Mouse (Mus musculus): ENCODE data around the gene Ankrd55. TPM values are rescaled to one million over a fixed set of nuclear protein-coding genes. Genes with fewer than 3 reads are reported as not detected.

Ankrd55 gene
- polyA plus RNA-seq, 1 experiment from 2014 or later, result 0.07 TPM

- no peaks in the 10 kb centered on the region for H3K9me3 ChIP-seq
- H3K36me3 ChIP-seq, result no peaks in the 10 kb centered on the region
- no peak overlapping the region for H3K4me3 ChIP-seq
- no peak for ATAC-seq (ENCODE audit: extremely low read depth, insufficient number of reproducible peaks, low FRiP score, low TSS enrichment)
- peak overlapping the region; percentile 41; the same call in 1 of the 2 replicates for H3K27ac ChIP-seq (replicated peaks)
- no peak overlapping the region for H3K4me2 ChIP-seq
- H3K27me3 ChIP-seq (replicated peaks), result no peaks in the 10 kb centered on the region
- WGBS, result 50% methylated on average over 3 of the region's 3 CpGs
- no peak overlapping the region for H3K9ac ChIP-seq
- H3K4me1 ChIP-seq, result peaks cover 21% of the 10 kb centered on the region
Observed at GRCm38 (mm10) chr13:112382956-112383355, 94.7 kb downstream of the Ankrd55 start.

DNA sequence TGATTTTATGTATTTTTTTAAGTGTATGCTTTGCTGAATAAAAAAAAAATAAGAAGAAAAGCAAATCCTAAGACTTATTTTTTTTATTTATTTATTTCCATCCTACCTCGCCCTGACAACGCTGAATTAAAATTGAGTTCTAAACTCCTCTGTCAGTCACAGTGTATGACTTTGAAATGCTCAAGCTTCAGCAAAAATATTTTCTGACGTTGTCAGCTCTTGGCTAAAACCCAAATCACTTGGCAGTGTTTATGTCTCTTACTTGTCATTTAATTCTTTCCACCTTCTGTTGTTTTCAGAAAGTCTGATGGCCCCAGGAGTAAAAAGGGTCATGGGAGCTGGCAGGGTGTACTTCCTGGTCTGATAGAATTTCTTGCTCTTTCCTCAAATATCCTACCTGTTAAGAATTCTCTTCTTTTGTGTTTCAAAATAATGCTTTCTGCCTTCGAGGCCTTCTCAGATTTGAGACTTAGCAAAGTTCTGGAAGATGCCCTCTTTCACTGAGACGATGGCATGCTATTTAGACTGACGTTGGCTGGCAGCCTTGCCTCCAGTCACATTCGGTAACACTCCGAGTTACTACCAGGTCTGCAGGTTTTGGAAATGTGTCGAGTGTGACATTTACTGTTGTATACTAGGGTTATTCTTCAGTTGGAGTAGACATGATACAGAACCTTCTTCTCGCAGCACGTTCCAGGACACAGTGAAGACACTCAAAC, 95.8 kb downstream of the Ankrd55 start:
- no peak overlapping the region for H3K4me3 ChIP-seq
- peak overlapping the region; percentile 34; the same call in 1 of the 2 replicates for H3K27ac ChIP-seq (replicated peaks)
- H3K36me3 ChIP-seq, result no peaks in the 10 kb centered on the region
- H3K9me3 ChIP-seq, result no peaks in the 10 kb centered on the region
- peaks cover 21% of the 10 kb centered on the region for H3K4me1 ChIP-seq
- no peaks in the 10 kb centered on the region for H3K27me3 ChIP-seq (replicated peaks)
- no peak for ATAC-seq (ENCODE audit: extremely low read depth, insufficient number of reproducible peaks, low FRiP score, low TSS enrichment)
- no peak overlapping the region for H3K4me2 ChIP-seq
- H3K9ac ChIP-seq, result no peak overlapping the region
- WGBS, result 67% methylated on average over 11 of the region's 11 CpGs

GRCm38 (mm10) chr13:112385040-112385439, 96.8 kb downstream of the Ankrd55 start:
- Histone ChIP-seq H3K9me3 (no peaks in the 10 kb centered on the region), H3K4me2 (no peak overlapping the region), H3K9ac (no peak overlapping the region), H3K36me3 (no peaks in the 10 kb centered on the region), H3K27ac (replicated peaks) (no peak overlapping the region), H3K4me1 (peaks cover 21% of the 10 kb centered on the region), H3K27me3 (replicated peaks) (no peaks in the 10 kb centered on the region), H3K4me3 (no peak overlapping the region)
- ATAC-seq (ENCODE audit: extremely low read depth, insufficient number of reproducible peaks, low FRiP score, low TSS enrichment), result no peak
- 86% methylated on average over 9 of the region's 9 CpGs for WGBS

DNA sequence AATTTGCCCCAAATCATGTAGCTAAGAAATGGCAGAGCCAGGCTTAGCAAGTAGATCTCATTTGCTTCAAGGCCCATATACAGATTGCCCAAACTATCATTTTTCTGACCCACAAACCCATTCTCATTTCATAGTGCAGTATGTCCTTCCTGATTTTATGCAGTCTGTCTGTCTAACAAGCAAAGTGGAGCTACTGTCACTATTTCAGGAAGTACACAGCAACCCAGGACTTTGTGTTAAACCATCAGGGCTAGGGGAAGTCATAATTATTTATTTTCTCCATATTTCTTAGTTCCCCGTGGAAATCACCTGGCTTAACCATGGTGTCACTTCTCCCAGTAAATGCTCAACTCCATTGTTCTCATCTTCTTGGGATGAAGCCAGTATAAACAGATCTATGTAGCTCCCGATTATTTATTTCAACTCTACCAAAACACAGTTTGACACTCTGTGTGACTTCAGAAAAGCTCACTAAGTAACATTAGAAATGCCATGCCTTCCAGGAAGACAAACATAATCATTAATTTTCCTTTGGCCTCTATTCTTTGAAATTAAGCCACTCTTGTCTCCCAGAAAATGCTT, 98.3 kb downstream of the Ankrd55 start:
- Histone ChIP-seq H3K4me2 (no peak overlapping the region), H3K27ac (replicated peaks) (no peak overlapping the region), H3K27me3 (replicated peaks) (no peaks in the 10 kb centered on the region), H3K36me3 (no peaks in the 10 kb centered on the region), H3K9me3 (no peaks in the 10 kb centered on the region), H3K9ac (no peak overlapping the region), H3K4me3 (no peak overlapping the region), H3K4me1 (peaks cover 21% of the 10 kb centered on the region)
- 64% methylated on average over 2 of the region's 2 CpGs for whole genome bisulfite sequencing
- ATAC-seq (ENCODE audit: extremely low read depth, insufficient number of reproducible peaks, low FRiP score, low TSS enrichment), result no peak

- H3K27ac ChIP-seq (replicated peaks), result no peak overlapping the region
- no peak overlapping the region for H3K4me3 ChIP-seq
- H3K9ac ChIP-seq, result no peak overlapping the region
- no peaks in the 10 kb centered on the region for H3K36me3 ChIP-seq
- H3K4me1 ChIP-seq, result peaks cover 21% of the 10 kb centered on the region
- no peak for ATAC-seq (ENCODE audit: extremely low read depth, insufficient number of reproducible peaks, low FRiP score, low TSS enrichment)
- H3K27me3 ChIP-seq (replicated peaks), result no peaks in the 10 kb centered on the region
- 78% methylated on average over 5 of the region's 5 CpGs for WGBS
- H3K9me3 ChIP-seq, result no peaks in the 10 kb centered on the region
- no peak overlapping the region for H3K4me2 ChIP-seq
Observed at GRCm38 (mm10) chr13:112387279-112387678, 99.0 kb downstream of the Ankrd55 start.

- H3K4me1 ChIP-seq, result peaks cover 13% of the 10 kb centered on the region
Observed at GRCm38 (mm10) chr13:112388176-112388575, 99.9 kb downstream of the Ankrd55 start.

DNA sequence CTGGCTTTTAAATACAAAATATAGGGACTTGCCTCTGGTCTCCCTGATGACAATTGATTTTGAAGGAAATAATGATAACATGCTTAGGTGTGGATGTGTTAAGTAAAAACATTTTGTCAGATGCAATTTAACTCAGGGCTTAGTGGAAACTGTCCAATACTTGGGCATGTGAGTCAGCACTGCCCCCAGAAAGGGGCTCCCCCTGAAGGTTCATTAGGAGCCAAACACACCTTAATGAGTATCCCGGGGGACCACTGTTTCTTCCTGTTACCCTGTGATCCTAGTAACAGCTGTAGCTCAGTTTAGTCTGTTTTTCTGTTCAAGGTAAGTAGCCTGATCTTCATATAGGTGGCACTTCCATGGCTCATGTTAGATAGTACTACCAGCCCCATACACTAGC, 102.0 kb downstream of the Ankrd55 start:
- no peak overlapping the region for H3K4me3 ChIP-seq
- H3K4me1 ChIP-seq, result no peaks in the 10 kb centered on the region
- 84% methylated on average over 1 of the region's 1 CpGs for WGBS
- no peaks in the 10 kb centered on the region for H3K36me3 ChIP-seq
- H3K27ac ChIP-seq (replicated peaks), result no peak overlapping the region
- no peak for ATAC-seq (ENCODE audit: extremely low read depth, insufficient number of reproducible peaks, low FRiP score, low TSS enrichment)
- H3K9ac ChIP-seq, result no peak overlapping the region
- H3K4me2 ChIP-seq, result no peak overlapping the region
- no peaks in the 10 kb centered on the region for H3K27me3 ChIP-seq (replicated peaks)
- H3K9me3 ChIP-seq, result no peaks in the 10 kb centered on the region

More at GRCm38 (mm10) chr13:112388176-112388575, 99.9 kb downstream of the Ankrd55 start:
- ATAC-seq (ENCODE audit: extremely low read depth, insufficient number of reproducible peaks, low FRiP score, low TSS enrichment), result no peak
- H3K4me3 ChIP-seq, result no peak overlapping the region
- H3K27ac ChIP-seq (replicated peaks), result no peak overlapping the region
- no peak overlapping the region for H3K4me2 ChIP-seq
- H3K9me3 ChIP-seq, result no peaks in the 10 kb centered on the region
- H3K36me3 ChIP-seq, result no peaks in the 10 kb centered on the region
- WGBS, result 78% methylated on average over 3 of the region's 3 CpGs
- H3K27me3 ChIP-seq (replicated peaks), result no peaks in the 10 kb centered on the region
- H3K9ac ChIP-seq, result no peak overlapping the region

DNA sequence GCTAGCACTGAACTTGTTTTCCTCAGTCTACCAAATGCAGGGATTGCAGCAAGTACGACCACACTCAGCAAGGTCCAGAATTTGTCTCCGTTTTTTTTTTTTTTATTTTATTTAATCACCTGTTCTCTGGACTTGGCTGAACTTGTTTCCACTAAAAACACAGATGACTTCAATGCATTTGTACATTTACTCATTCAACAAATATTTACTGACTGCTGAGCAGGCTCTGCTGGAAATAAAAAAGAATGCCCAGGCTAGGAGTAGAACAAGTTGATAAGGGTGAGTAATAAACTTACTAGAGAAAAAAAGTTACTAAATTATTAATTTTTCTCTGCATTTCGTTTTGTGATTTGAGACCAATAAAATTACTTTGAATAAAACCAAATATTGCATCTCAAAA, 103.1 kb downstream of the Ankrd55 start:
- H3K9me3 ChIP-seq, result no peaks in the 10 kb centered on the region
- WGBS, result 67% methylated on average over 3 of the region's 3 CpGs
- H3K27ac ChIP-seq (replicated peaks), result no peak overlapping the region
- H3K4me2 ChIP-seq, result no peak overlapping the region
- H3K27me3 ChIP-seq (replicated peaks), result no peaks in the 10 kb centered on the region
- no peak overlapping the region for H3K9ac ChIP-seq
- no peak overlapping the region for H3K4me3 ChIP-seq
- no peaks in the 10 kb centered on the region for H3K36me3 ChIP-seq
- H3K4me1 ChIP-seq, result peaks cover 7% of the 10 kb centered on the region
- no peak for ATAC-seq (ENCODE audit: extremely low read depth, insufficient number of reproducible peaks, low FRiP score, low TSS enrichment)

- Histone ChIP-seq H3K36me3 (no peaks in the 10 kb centered on the region), H3K4me2 (no peak overlapping the region), H3K4me1 (peaks cover 20% of the 10 kb centered on the region), H3K9me3 (no peaks in the 10 kb centered on the region), H3K4me3 (no peak overlapping the region), H3K9ac (no peak overlapping the region), H3K27ac (replicated peaks) (no peak overlapping the region), H3K27me3 (replicated peaks) (no peaks in the 10 kb centered on the region)
- no peak for ATAC-seq (ENCODE audit: extremely low read depth, insufficient number of reproducible peaks, low FRiP score, low TSS enrichment)
- WGBS, result 86% methylated on average over 2 of the region's 2 CpGs
Observed at GRCm38 (mm10) chr13:112393356-112393755, 105.1 kb downstream of the Ankrd55 start.

GRCm38 (mm10) chr13:112394271-112394670, 106.0 kb downstream of the Ankrd55 start:
- Histone ChIP-seq H3K27me3 (replicated peaks) (no peaks in the 10 kb centered on the region), H3K4me2 (no peak overlapping the region), H3K36me3 (no peaks in the 10 kb centered on the region), H3K27ac (replicated peaks) (no peak overlapping the region), H3K9ac (no peak overlapping the region), H3K9me3 (no peaks in the 10 kb centered on the region), H3K4me3 (no peak overlapping the region), H3K4me1 (peaks cover 23% of the 10 kb centered on the region)
- ATAC-seq (ENCODE audit: extremely low read depth, insufficient number of reproducible peaks, low FRiP score, low TSS enrichment), result no peak
- WGBS, result 80% methylated on average over 9 of the region's 9 CpGs

DNA sequence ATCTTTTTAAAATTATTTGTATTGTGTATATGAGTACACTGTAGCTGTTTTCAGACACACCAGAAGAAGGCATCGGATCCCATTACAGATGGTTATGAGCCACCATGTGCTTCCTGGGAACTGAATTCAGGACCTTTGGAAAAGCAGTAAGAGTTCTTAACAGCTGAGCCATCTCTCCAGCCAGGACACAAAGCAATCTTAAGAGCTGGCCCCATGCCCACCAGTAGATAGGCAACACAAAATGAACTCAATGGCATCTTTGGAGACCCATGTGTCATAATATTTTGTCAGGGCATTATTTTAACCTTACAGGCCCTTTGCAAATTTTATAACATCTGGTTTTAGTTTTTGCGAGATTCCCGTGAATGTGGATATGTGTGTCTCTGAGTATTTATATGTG, 116.5 kb downstream of the Ankrd55 start:
- no peak for ATAC-seq (ENCODE audit: extremely low read depth, insufficient number of reproducible peaks, low FRiP score, low TSS enrichment)
- Histone ChIP-seq H3K9ac (no peak overlapping the region), H3K27ac (replicated peaks) (peak overlapping the region; percentile 24; the same call in 1 of the 2 replicates)

DNA sequence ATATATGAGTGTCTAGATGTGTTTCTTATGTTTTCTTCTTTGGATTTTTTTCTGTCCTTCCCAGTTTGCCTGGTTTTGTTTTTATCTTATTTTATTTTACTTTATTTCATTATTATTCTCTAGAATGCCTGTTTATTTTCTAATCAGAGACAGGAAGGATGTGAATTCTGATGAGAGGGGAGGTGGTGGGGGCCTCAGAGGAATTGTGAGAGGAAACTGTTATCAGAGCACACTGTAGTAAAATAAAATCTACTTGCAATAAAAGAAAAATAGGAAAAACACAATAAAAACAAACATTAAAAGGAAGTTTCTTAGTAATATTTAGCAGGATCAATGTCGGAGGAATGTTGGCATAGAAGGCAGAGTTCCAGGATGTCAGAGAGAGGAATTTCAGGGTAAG, 116.9 kb downstream of the Ankrd55 start:
- ATAC-seq (ENCODE audit: extremely low read depth, insufficient number of reproducible peaks, low FRiP score, low TSS enrichment), result no peak
- H3K4me3 ChIP-seq, result no peak overlapping the region
- 0 out of 2 replicates have a peak overlapping the region, but pooled peaks have one; percentile 28 for H3K27ac ChIP-seq (replicated peaks)
- no peaks in the 10 kb centered on the region for H3K27me3 ChIP-seq (replicated peaks)
- peaks cover 10% of the 10 kb centered on the region; the same call in 1 of the 2 replicates for H3K4me1 ChIP-seq
- H3K36me3 ChIP-seq, result no peaks in the 10 kb centered on the region
- H3K9me3 ChIP-seq, result no peaks in the 10 kb centered on the region
- no peak overlapping the region for H3K9ac ChIP-seq
- no peak overlapping the region for H3K4me2 ChIP-seq
- WGBS, result 62% methylated on average over 1 of the region's 1 CpGs

More for the DNA sequence above, 116.5 kb downstream of the Ankrd55 start:
- 69% methylated on average over 3 of the region's 3 CpGs for WGBS
- Histone ChIP-seq H3K9me3 (no peaks in the 10 kb centered on the region), H3K4me1 (peaks cover 10% of the 10 kb centered on the region; the same call in 1 of the 2 replicates), H3K4me2 (no peak overlapping the region), H3K4me3 (no peak overlapping the region), H3K36me3 (no peaks in the 10 kb centered on the region), H3K27me3 (replicated peaks) (no peaks in the 10 kb centered on the region)

Data from heart, embryonic 13.5 days (tissue).